Mouse (Mus musculus) left cerebral cortex, postnatal 36 days (tissue): Measurements from ENCODE around the gene Lmntd1. TPM values are rescaled to one million over a fixed set of nuclear protein-coding genes. Genes with fewer than 3 reads are reported as not detected.

Source experiments
- DNase-seq, 2 experiments: peaks; one replicate each; pipeline ENCODE4 v3.0.0; 2021 to 2022; ENCODE audit warnings: low spot score in 2 of 2, mixed read lengths in 1 of 2
- intact Hi-C: fragments of 180-260 bp; cut with DNase I; formaldehyde crosslinking; loops from one replicate; pipeline ENCODE4 v1.15.1; 2025
- total RNA-seq, 2 experiments: library from RNA; stranded (reverse); gene quantifications; 2 replicates each; pipeline ENCODE4 v1.2.3; 2021

Lmntd1 gene
- total RNA-seq, 2 experiments from 2014 or later, result 1.0 to 1.9 TPM

- intact Hi-C loops, result no loop called here
- no peak for DNase-seq
These were observed 5.4 kb downstream of the Lmntd1 start for GRCm38 (mm10) chr6:145608693-145609092.

GRCm38 (mm10) chr6:145607746-145608145 is 6.4 kb downstream of the Lmntd1 start:
- intact Hi-C loops, result no loop called here
- DNase-seq, result no peak

- intact Hi-C loops, result no loop called here
- no peak for DNase-seq
These were observed 8.9 kb downstream of the Lmntd1 start for GRCm38 (mm10) chr6:145605203-145605602.

- intact Hi-C loops, result no loop called here
- no peak for DNase-seq
These were observed 9.5 kb downstream of the Lmntd1 start for GRCm38 (mm10) chr6:145604648-145605047.

GRCm38 (mm10) chr6:145604126-145604525 is 10.0 kb downstream of the Lmntd1 start:
- intact Hi-C loops, result no loop called here
- DNase-seq, result no peak

- intact Hi-C loops, result no loop called here
- no peak for DNase-seq
These were observed 15.1 kb downstream of the Lmntd1 start for GRCm38 (mm10) chr6:145598794-145599555.

- no peak for DNase-seq
- intact Hi-C loops, result no loop called here
These were observed 18.2 kb downstream of the Lmntd1 start for GRCm38 (mm10) chr6:145595905-145596304.

GRCm38 (mm10) chr6:145593991-145594390 is 20.1 kb downstream of the Lmntd1 start:
- intact Hi-C loops, result no loop called here

GRCm38 (mm10) chr6:145592531-145592998 is 21.6 kb downstream of the Lmntd1 start:
- intact Hi-C loops, result no loop called here
- no peak for DNase-seq

More at GRCm38 (mm10) chr6:145593991-145594390, 20.1 kb downstream of the Lmntd1 start:
- no peak for DNase-seq

- intact Hi-C loops, result no loop called here
- no peak for DNase-seq
These were observed 22.1 kb downstream of the Lmntd1 start for GRCm38 (mm10) chr6:145592036-145592435.

- intact Hi-C loops, result no loop called here
- DNase-seq, result no peak
These were observed 22.5 kb downstream of the Lmntd1 start for GRCm38 (mm10) chr6:145591578-145591977.

GRCm38 (mm10) chr6:145590501-145591293 is 23.4 kb downstream of the Lmntd1 start:
- intact Hi-C loops, result no loop called here
- DNase-seq, result no peak

- DNase-seq, result peak in 1 of 2 experiments; percentile 8
- intact Hi-C loops, result no loop called here
These were observed 28.8 kb downstream of the Lmntd1 start for GRCm38 (mm10) chr6:145585052-145585973.

GRCm38 (mm10) chr6:145581366-145582170 is 32.6 kb downstream of the Lmntd1 start:
- intact Hi-C loops, result no loop called here
- no peak for DNase-seq

GRCm38 (mm10) chr6:145579761-145580160 is 34.4 kb downstream of the Lmntd1 start:
- DNase-seq, result no peak
- intact Hi-C loops, result no loop called here

- no peak for DNase-seq
- intact Hi-C loops, result no loop called here
These were observed 35.5 kb downstream of the Lmntd1 start for GRCm38 (mm10) chr6:145578457-145579185.

- intact Hi-C loops, result no loop called here
- DNase-seq, result no peak
These were observed 37.4 kb downstream of the Lmntd1 start for GRCm38 (mm10) chr6:145576762-145577161.
